Mouse (Mus musculus): ENCODE measurements at regions not wholly inside any gene's neighbourhood (a gene's known extent, or its start where the extent isn't known, plus 50 kb on each side); places are given as distances from the start of the nearest gene placed in this dataset.
A peak's percentile ranks its signal among the peaks of the same experiment; 100 is the strongest.

GRCm38 (mm10) chr2:170675731-170676130 is 55.9 kb upstream of the Dok5 start:
- no peak overlapping the region for H3K4me2 ChIP-seq (ENCODE audit: low read length)
- DNase-seq = no peak

DNA sequence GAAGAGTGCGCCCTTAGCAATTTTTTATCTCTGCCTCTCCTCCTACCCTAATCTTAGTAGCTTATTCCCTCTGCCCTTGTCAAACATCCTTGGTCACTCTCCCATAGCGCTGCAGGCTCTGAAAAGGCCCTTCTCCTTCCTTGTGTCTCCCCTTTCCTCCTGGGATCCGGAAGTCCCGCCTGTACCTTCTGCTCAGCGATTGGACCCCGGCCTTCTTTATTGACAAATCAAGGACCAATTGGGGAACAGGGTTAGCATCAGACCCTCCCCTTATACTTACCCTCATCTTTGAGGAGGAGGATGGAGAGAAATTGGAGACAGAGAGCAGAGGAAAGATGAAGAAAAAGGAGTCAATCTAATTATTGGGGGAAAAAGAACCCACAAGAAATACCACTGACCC is 57.9 kb upstream of the Dok5 start:
- DNase-seq (no peak), ATAC-seq (ENCODE audit: low FRiP score, low TSS enrichment) (no peak)
- peaks cover 8% of the 10 kb centered on the region; the same call in 1 of the 2 replicates for H3K9me3 ChIP-seq (ENCODE audit: control insufficient read depth, low read length)
- no peak overlapping the region for H3K4me2 ChIP-seq (ENCODE audit: low read length)
- 80% methylated on average over 6 of the region's 6 CpGs for WGBS
- H3K27ac ChIP-seq (replicated peaks; ENCODE audit: low read depth, low read length) = no peak overlapping the region
- no peak overlapping the region for H3K4me3 ChIP-seq (replicated peaks; ENCODE audit: low read depth, low read length)
- no peaks in the 10 kb centered on the region for H3K36me3 ChIP-seq (ENCODE audit: control insufficient read depth, insufficient read depth, low read length)
- no peaks in the 10 kb centered on the region for H3K27me3 ChIP-seq (ENCODE audit: control insufficient read depth, insufficient read depth, low read length)
- H3K4me1 ChIP-seq (ENCODE audit: control insufficient read depth, insufficient read depth, low read length) = no peaks in the 10 kb centered on the region
- H3K9ac ChIP-seq (replicated peaks; ENCODE audit: low read length) = no peak overlapping the region

More at GRCm38 (mm10) chr2:170675731-170676130, 55.9 kb upstream of the Dok5 start:
- WGBS = 92% methylated on average over 10 of the region's 10 CpGs
- Histone ChIP-seq H3K27me3 (ENCODE audit: control insufficient read depth, insufficient read depth, low read length) (no peaks in the 10 kb centered on the region), H3K27ac (replicated peaks; ENCODE audit: low read depth, low read length) (no peak overlapping the region), H3K36me3 (ENCODE audit: control insufficient read depth, insufficient read depth, low read length) (no peaks in the 10 kb centered on the region), H3K4me3 (replicated peaks; ENCODE audit: low read depth, low read length) (no peak overlapping the region), H3K4me1 (ENCODE audit: control insufficient read depth, insufficient read depth, low read length) (no peaks in the 10 kb centered on the region), H3K9me3 (ENCODE audit: control insufficient read depth, low read length) (peaks cover 8% of the 10 kb centered on the region; the same call in 1 of the 2 replicates), H3K9ac (replicated peaks; ENCODE audit: low read length) (no peak overlapping the region)
- ATAC-seq (ENCODE audit: low FRiP score, low TSS enrichment) = no peak

- H3K36me3 ChIP-seq (ENCODE audit: control insufficient read depth, insufficient read depth, low read length) = no peaks in the 10 kb centered on the region
- H3K4me1 ChIP-seq (ENCODE audit: control insufficient read depth, insufficient read depth, low read length) = no peaks in the 10 kb centered on the region
- no peak overlapping the region for H3K4me3 ChIP-seq (replicated peaks; ENCODE audit: low read depth, low read length)
- no peaks in the 10 kb centered on the region for H3K27me3 ChIP-seq (ENCODE audit: control insufficient read depth, insufficient read depth, low read length)
- H3K4me2 ChIP-seq (ENCODE audit: low read length) = no peak overlapping the region
- no peak overlapping the region for H3K9ac ChIP-seq (replicated peaks; ENCODE audit: low read length)
- peaks cover 8% of the 10 kb centered on the region; the same call in 1 of the 2 replicates for H3K9me3 ChIP-seq (ENCODE audit: control insufficient read depth, low read length)
- no peak for DNase-seq
- H3K27ac ChIP-seq (replicated peaks; ENCODE audit: low read depth, low read length) = no peak overlapping the region
- no peak for ATAC-seq (ENCODE audit: low FRiP score, low TSS enrichment)
- 84% methylated on average over 1 of the region's 1 CpGs for WGBS
Measured at GRCm38 (mm10) chr2:170672789-170673188, 58.8 kb upstream of the Dok5 start.

DNA sequence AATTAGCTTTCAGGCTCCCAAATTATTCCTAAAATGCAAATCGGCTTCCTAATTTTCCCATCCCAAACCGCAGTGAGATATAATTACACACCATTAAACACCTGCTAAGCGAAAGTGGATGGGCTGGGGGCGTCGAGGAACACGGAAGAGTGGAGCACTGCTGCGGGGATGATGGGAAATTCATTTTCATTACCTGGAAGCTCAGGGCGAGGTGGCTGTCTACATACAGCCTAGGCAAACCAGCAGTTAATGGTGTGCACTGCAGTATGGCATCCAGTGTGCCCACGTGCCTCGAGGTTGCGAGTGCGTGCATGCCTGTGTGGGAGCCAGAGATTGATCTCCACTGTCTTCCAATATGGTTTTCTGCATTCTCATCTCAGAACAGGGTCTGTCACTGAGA is 62.6 kb upstream of the Dok5 start:
- DNase-seq = no peak
- Histone ChIP-seq H3K4me3 (replicated peaks; ENCODE audit: low read depth, low read length) (no peak overlapping the region), H3K4me1 (ENCODE audit: control insufficient read depth, insufficient read depth, low read length) (no peaks in the 10 kb centered on the region), H3K36me3 (ENCODE audit: control insufficient read depth, insufficient read depth, low read length) (no peaks in the 10 kb centered on the region), H3K27ac (replicated peaks; ENCODE audit: low read depth, low read length) (no peak overlapping the region), H3K4me2 (ENCODE audit: low read length) (no peak overlapping the region), H3K9ac (replicated peaks; ENCODE audit: low read length) (no peak overlapping the region), H3K9me3 (ENCODE audit: control insufficient read depth, low read length) (no peaks in the 10 kb centered on the region), H3K27me3 (ENCODE audit: control insufficient read depth, insufficient read depth, low read length) (no peaks in the 10 kb centered on the region)
- 87% methylated on average over 12 of the region's 12 CpGs for WGBS
- no peak for ATAC-seq (ENCODE audit: low FRiP score, low TSS enrichment)

- Histone ChIP-seq H3K9ac (replicated peaks; ENCODE audit: low read length) (no peak overlapping the region), H3K9me3 (ENCODE audit: control insufficient read depth, low read length) (no peaks in the 10 kb centered on the region), H3K4me3 (replicated peaks; ENCODE audit: low read depth, low read length) (no peak overlapping the region), H3K36me3 (ENCODE audit: control insufficient read depth, insufficient read depth, low read length) (no peaks in the 10 kb centered on the region), H3K4me2 (ENCODE audit: low read length) (no peak overlapping the region), H3K27ac (replicated peaks; ENCODE audit: low read depth, low read length) (no peak overlapping the region), H3K27me3 (ENCODE audit: control insufficient read depth, insufficient read depth, low read length) (no peaks in the 10 kb centered on the region), H3K4me1 (ENCODE audit: control insufficient read depth, insufficient read depth, low read length) (no peaks in the 10 kb centered on the region)
- DNase-seq (no peak), ATAC-seq (ENCODE audit: low FRiP score, low TSS enrichment) (no peak)
- 63% methylated on average over 6 of the region's 6 CpGs for WGBS
Measured at GRCm38 (mm10) chr2:170668497-170668896, 63.1 kb upstream of the Dok5 start.

DNA sequence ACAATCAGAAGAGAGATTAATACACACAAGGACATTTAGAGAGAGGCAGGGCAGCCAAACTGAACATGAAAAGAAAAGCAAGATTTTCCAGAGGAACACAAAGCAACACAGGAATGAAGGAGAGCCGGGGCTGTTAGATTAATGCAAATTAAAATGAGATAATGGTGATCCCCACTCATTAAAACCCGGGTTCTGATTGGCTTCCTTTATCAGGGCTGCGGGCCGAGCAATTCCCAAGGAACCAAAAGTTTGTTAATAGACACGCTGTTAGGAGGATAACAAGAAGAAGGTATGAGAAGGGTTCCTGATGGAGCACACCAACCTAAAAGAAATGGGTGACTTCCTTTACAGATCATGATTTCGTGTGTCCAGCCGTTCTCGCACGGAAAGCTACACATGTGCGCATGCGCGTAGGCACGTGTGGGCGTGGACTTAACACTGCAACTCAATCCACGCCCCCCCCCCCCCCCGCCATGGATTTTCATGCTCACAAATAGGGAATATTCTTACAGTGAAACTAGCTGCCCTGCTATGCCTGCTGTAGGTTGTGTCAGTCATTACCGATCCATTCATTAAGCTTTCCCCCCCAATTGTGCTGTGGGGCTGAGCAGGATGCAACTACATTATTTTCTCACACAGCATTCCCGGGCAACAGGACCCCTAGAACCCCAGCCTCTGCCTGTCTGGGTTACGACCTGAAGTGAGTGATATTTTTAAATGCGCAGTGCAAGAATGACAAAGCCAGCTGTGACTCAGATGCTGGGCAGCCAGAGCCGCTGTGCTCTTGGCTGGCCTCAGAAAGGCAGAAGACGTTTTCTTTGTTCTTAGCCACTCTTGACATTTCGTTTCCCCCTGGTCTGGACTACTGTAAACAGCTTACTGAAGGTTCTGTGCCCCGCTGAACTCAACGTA is 60.5 kb upstream of the 4930470P17Rik start:
- Histone ChIP-seq H3K36me3 (ENCODE audit: control insufficient read depth, insufficient read depth, low read length) (no peaks in the 10 kb centered on the region), H3K4me2 (ENCODE audit: low read length) (no peak overlapping the region), H3K4me3 (replicated peaks; ENCODE audit: low read depth, low read length) (no peak overlapping the region), H3K27me3 (ENCODE audit: control insufficient read depth, insufficient read depth, low read length) (no peaks in the 10 kb centered on the region), H3K9me3 (ENCODE audit: control insufficient read depth, low read length) (no peaks in the 10 kb centered on the region), H3K4me1 (ENCODE audit: control insufficient read depth, insufficient read depth, low read length) (peaks cover 25% of the 10 kb centered on the region), H3K27ac (replicated peaks; ENCODE audit: low read depth, low read length) (peak overlapping the region; percentile 53), H3K9ac (replicated peaks; ENCODE audit: low read length) (no peak overlapping the region)
- no peak for ATAC-seq (ENCODE audit: low FRiP score, low TSS enrichment)
- WGBS = 76% methylated on average over 25 of the region's 25 CpGs
- DNase-seq = no peak

DNA sequence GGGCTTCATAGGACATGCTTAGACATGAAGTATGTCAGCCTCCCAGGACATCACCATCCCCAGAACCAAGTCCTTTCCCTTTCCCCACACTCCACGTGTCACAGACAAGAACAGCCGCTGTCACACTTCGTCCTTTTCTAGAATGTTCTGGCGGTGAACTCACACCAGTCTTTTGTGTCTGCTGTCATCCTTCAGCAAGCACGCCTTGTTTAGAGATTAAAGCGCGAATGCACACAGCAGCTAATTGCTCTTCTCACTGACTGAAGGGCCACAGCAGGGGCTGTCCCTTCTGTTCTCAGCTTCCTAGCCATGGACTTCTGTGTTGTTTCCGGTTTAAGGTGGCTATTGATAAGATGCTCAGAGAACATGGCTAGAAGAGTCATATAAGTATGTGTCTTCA is 57.5 kb upstream of the 4930470P17Rik start:
- peaks cover 29% of the 10 kb centered on the region for H3K4me1 ChIP-seq (ENCODE audit: control insufficient read depth, insufficient read depth, low read length)
- no peak for ATAC-seq (ENCODE audit: low FRiP score, low TSS enrichment)
- no peak for DNase-seq
- 0 out of 2 replicates have a peak overlapping the region, but pooled peaks have one; percentile 3 for H3K27ac ChIP-seq (replicated peaks; ENCODE audit: low read depth, low read length)
- H3K9ac ChIP-seq (replicated peaks; ENCODE audit: low read length) = no peak overlapping the region
- no peaks in the 10 kb centered on the region for H3K27me3 ChIP-seq (ENCODE audit: control insufficient read depth, insufficient read depth, low read length)
- WGBS = 19% methylated on average over 8 of the region's 8 CpGs
- H3K9me3 ChIP-seq (ENCODE audit: control insufficient read depth, low read length) = no peaks in the 10 kb centered on the region
- H3K4me3 ChIP-seq (replicated peaks; ENCODE audit: low read depth, low read length) = no peak overlapping the region
- no peaks in the 10 kb centered on the region for H3K36me3 ChIP-seq (ENCODE audit: control insufficient read depth, insufficient read depth, low read length)
- H3K4me2 ChIP-seq (ENCODE audit: low read length) = no peak overlapping the region

DNA sequence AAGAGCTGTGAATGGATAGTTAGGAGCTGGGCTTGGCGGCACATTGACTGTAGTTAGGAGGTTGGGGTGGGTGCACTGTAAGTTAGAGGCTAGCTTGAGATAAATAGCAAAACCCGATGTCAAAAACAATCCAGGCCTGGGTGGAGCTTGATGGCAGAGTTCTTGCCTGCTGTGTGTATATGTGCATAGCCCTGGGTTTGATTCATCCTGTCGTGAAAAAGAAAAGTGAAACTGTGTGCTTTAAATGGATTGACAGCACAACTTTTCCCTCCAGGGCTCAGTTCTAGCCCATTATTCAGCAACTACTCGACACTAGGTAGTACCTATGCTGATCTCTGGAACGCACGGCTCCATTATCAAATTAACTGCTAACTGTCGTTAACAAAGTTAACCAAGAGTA is 56.7 kb upstream of the 4930470P17Rik start:
- DNase-seq (no peak), ATAC-seq (ENCODE audit: low FRiP score, low TSS enrichment) (no peak)
- WGBS = 56% methylated on average over 7 of the region's 7 CpGs
- no peak overlapping the region for H3K9ac ChIP-seq (replicated peaks; ENCODE audit: low read length)
- peaks cover 30% of the 10 kb centered on the region for H3K4me1 ChIP-seq (ENCODE audit: control insufficient read depth, insufficient read depth, low read length)
- no peak overlapping the region for H3K4me3 ChIP-seq (replicated peaks; ENCODE audit: low read depth, low read length)
- no peak overlapping the region for H3K4me2 ChIP-seq (ENCODE audit: low read length)
- H3K27me3 ChIP-seq (ENCODE audit: control insufficient read depth, insufficient read depth, low read length) = no peaks in the 10 kb centered on the region
- H3K9me3 ChIP-seq (ENCODE audit: control insufficient read depth, low read length) = no peaks in the 10 kb centered on the region
- no peaks in the 10 kb centered on the region for H3K36me3 ChIP-seq (ENCODE audit: control insufficient read depth, insufficient read depth, low read length)
- peak overlapping the region; percentile 80 for H3K27ac ChIP-seq (replicated peaks; ENCODE audit: low read depth, low read length)

DNA sequence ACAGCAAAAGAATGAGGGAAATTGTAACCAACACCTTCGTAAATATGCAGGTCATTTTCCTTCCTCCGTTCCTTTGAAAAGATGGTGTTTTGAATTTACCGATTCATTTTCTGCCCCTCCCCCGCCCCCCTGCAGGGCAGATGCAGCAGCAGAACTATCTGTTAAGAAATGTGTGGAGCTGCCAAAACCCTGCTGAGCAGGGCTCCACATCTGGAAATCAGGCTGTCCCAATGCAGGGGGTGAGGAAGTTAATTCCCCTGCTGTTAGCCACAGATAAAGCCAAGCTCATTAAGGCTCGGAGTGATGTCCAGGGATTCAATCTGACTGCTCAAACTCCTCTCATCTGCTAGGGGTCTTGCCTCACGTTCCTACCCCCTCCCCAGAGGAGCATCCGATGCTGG is 56.0 kb upstream of the 4930470P17Rik start:
- Histone ChIP-seq H3K4me1 (ENCODE audit: control insufficient read depth, insufficient read depth, low read length) (peaks cover 32% of the 10 kb centered on the region), H3K27ac (replicated peaks; ENCODE audit: low read depth, low read length) (peak overlapping the region; percentile 80), H3K4me2 (ENCODE audit: low read length) (peak overlapping the region; percentile 19; the same call in 1 of the 2 replicates), H3K9me3 (ENCODE audit: control insufficient read depth, low read length) (no peaks in the 10 kb centered on the region), H3K9ac (replicated peaks; ENCODE audit: low read length) (no peak overlapping the region), H3K4me3 (replicated peaks; ENCODE audit: low read depth, low read length) (no peak overlapping the region), H3K27me3 (ENCODE audit: control insufficient read depth, insufficient read depth, low read length) (no peaks in the 10 kb centered on the region), H3K36me3 (ENCODE audit: control insufficient read depth, insufficient read depth, low read length) (no peaks in the 10 kb centered on the region)
- 1% methylated on average over 7 of the region's 7 CpGs for WGBS
- DNase-seq (peak; percentile 77), ATAC-seq (ENCODE audit: low FRiP score, low TSS enrichment) (peak; percentile 50; the same call in 1 of the 2 replicates)

All from midbrain, embryonic 14.5 days (tissue).